Mouse (Mus musculus): ENCODE results near the gene Xpot. TPM values are rescaled to one million over a fixed set of nuclear protein-coding genes. Genes with fewer than 3 reads are reported as not detected.
A peak's percentile ranks its signal among the peaks of the same experiment; 100 is the strongest.

Gene Xpot
- polyA plus RNA-seq, 1 experiment from 2014 or later: 67.8 TPM

GRCm38 (mm10) chr10:121640150-121640930 is 14.2 kb upstream of the Xpot start:
- Histone ChIP-seq H3K27me3 (replicated peaks) (peaks cover 47% of the 10 kb centered on the region), H3K9me3 (replicated peaks) (no peaks in the 10 kb centered on the region), H3K9ac (no peak overlapping the region), H3K27ac (no peak overlapping the region), H3K4me3 (peak overlapping the region; percentile 60; the same call in 1 of the 2 replicates), H3K4me2 (peak overlapping the region; percentile 91), H3K36me3 (no peaks in the 10 kb centered on the region), H3K4me1 (peaks cover 17% of the 10 kb centered on the region)
- peak; percentile 29; the same call in 1 of the 2 replicates for ATAC-seq
- WGBS (ENCODE audit: insufficient replicate concordance): 45% methylated on average over 6 of the region's 6 CpGs

- Histone ChIP-seq H3K4me2 (no peak overlapping the region), H3K9ac (no peak overlapping the region), H3K4me1 (peaks cover 17% of the 10 kb centered on the region), H3K27me3 (replicated peaks) (peaks cover 45% of the 10 kb centered on the region), H3K36me3 (no peaks in the 10 kb centered on the region), H3K4me3 (no peak overlapping the region), H3K27ac (no peak overlapping the region), H3K9me3 (replicated peaks) (no peaks in the 10 kb centered on the region)
- 70% methylated on average over 5 of the region's 5 CpGs for WGBS (ENCODE audit: insufficient replicate concordance)
- no peak for ATAC-seq
Measured at GRCm38 (mm10) chr10:121639573-121639972, 13.4 kb upstream of the Xpot start.

GRCm38 (mm10) chr10:121636276-121636675 is 10.1 kb upstream of the Xpot start:
- no peak for ATAC-seq
- no peak overlapping the region for H3K27ac ChIP-seq
- WGBS (ENCODE audit: insufficient replicate concordance): 73% methylated on average over 6 of the region's 6 CpGs

GRCm38 (mm10) chr10:121634159-121634558 is 8.0 kb upstream of the Xpot start:
- no peak overlapping the region for H3K9ac ChIP-seq
- no peak for ATAC-seq
- no peaks in the 10 kb centered on the region for H3K27me3 ChIP-seq (replicated peaks)
- no peak overlapping the region for H3K4me3 ChIP-seq
- H3K4me1 ChIP-seq: no peaks in the 10 kb centered on the region
- WGBS (ENCODE audit: insufficient replicate concordance): 27% methylated on average over 1 of the region's 1 CpGs
- H3K4me2 ChIP-seq: no peak overlapping the region
- no peaks in the 10 kb centered on the region for H3K36me3 ChIP-seq
- no peaks in the 10 kb centered on the region for H3K9me3 ChIP-seq (replicated peaks)
- H3K27ac ChIP-seq: no peak overlapping the region

More at GRCm38 (mm10) chr10:121636276-121636675, 10.1 kb upstream of the Xpot start:
- Histone ChIP-seq H3K9ac (no peak overlapping the region), H3K4me1 (peaks cover 5% of the 10 kb centered on the region; the same call in 1 of the 2 replicates), H3K36me3 (no peaks in the 10 kb centered on the region), H3K4me2 (no peak overlapping the region), H3K4me3 (no peak overlapping the region), H3K9me3 (replicated peaks) (no peaks in the 10 kb centered on the region), H3K27me3 (replicated peaks) (peaks cover 15% of the 10 kb centered on the region)

- Histone ChIP-seq H3K9ac (no peak overlapping the region), H3K27me3 (replicated peaks) (no peaks in the 10 kb centered on the region), H3K4me1 (peaks cover 24% of the 10 kb centered on the region), H3K36me3 (0 out of 2 replicates have a peak, but pooled peaks cover 3% of the 10 kb centered on the region), H3K4me2 (0 out of 2 replicates have a peak overlapping the region, but pooled peaks have one; percentile 7), H3K9me3 (replicated peaks) (no peaks in the 10 kb centered on the region), H3K4me3 (no peak overlapping the region), H3K27ac (no peak overlapping the region)
- 72% methylated on average over 6 of the region's 6 CpGs for WGBS (ENCODE audit: insufficient replicate concordance)
- no peak for ATAC-seq
Measured at GRCm38 (mm10) chr10:121628561-121629040, 2.5 kb upstream of the Xpot start.

- Histone ChIP-seq H3K27me3 (replicated peaks) (no peaks in the 10 kb centered on the region), H3K27ac (no peak overlapping the region), H3K4me2 (peak overlapping the region; percentile 87), H3K36me3 (peaks cover 13% of the 10 kb centered on the region), H3K4me3 (peak overlapping the region; percentile 94), H3K9ac (peak overlapping the region; percentile 97; the same call in 1 of the 2 replicates), H3K9me3 (replicated peaks) (no peaks in the 10 kb centered on the region), H3K4me1 (peaks cover 26% of the 10 kb centered on the region)
- ATAC-seq: no peak
- 62% methylated on average over 10 of the region's 10 CpGs for WGBS (ENCODE audit: insufficient replicate concordance)
Measured at GRCm38 (mm10) chr10:121627216-121627852, 1.2 kb upstream of the Xpot start.

- peaks cover 31% of the 10 kb centered on the region for H3K36me3 ChIP-seq
- H3K27me3 ChIP-seq (replicated peaks): no peaks in the 10 kb centered on the region
- H3K9ac ChIP-seq: peak overlapping the region; percentile 97
- under 1% methylated on average over 41 of the region's 41 CpGs for WGBS (ENCODE audit: insufficient replicate concordance)
- peak; percentile 43; the same call in 1 of the 2 replicates for ATAC-seq
- H3K4me3 ChIP-seq: peak overlapping the region; percentile 94
- H3K4me2 ChIP-seq: peak overlapping the region; percentile 87
- peaks cover 26% of the 10 kb centered on the region for H3K4me1 ChIP-seq
- peak overlapping the region; percentile 94 for H3K27ac ChIP-seq
- H3K9me3 ChIP-seq (replicated peaks): no peaks in the 10 kb centered on the region
Measured at GRCm38 (mm10) chr10:121625407-121626185, 536 bp downstream of the Xpot start.

GRCm38 (mm10) chr10:121625006-121625405 is 1.1 kb downstream of the Xpot start:
- peak overlapping the region; percentile 97 for H3K9ac ChIP-seq
- peaks cover 36% of the 10 kb centered on the region for H3K36me3 ChIP-seq
- ATAC-seq: no peak
- H3K27me3 ChIP-seq (replicated peaks): no peaks in the 10 kb centered on the region
- H3K4me1 ChIP-seq: peaks cover 26% of the 10 kb centered on the region
- peak overlapping the region; percentile 94 for H3K27ac ChIP-seq
- H3K4me3 ChIP-seq: peak overlapping the region; percentile 94
- peak overlapping the region; percentile 87 for H3K4me2 ChIP-seq
- 5% methylated on average over 9 of the region's 9 CpGs for WGBS (ENCODE audit: insufficient replicate concordance)
- no peaks in the 10 kb centered on the region for H3K9me3 ChIP-seq (replicated peaks)

GRCm38 (mm10) chr10:121623670-121624069 is 2.5 kb downstream of the Xpot start:
- peaks cover 26% of the 10 kb centered on the region for H3K4me1 ChIP-seq
- H3K9ac ChIP-seq: peak overlapping the region; percentile 97
- no peak overlapping the region for H3K4me3 ChIP-seq
- H3K27me3 ChIP-seq (replicated peaks): no peaks in the 10 kb centered on the region
- WGBS (ENCODE audit: insufficient replicate concordance): 80% methylated on average over 7 of the region's 7 CpGs
- no peak for ATAC-seq
- no peaks in the 10 kb centered on the region for H3K9me3 ChIP-seq (replicated peaks)
- peaks cover 49% of the 10 kb centered on the region for H3K36me3 ChIP-seq
- H3K27ac ChIP-seq: no peak overlapping the region
- peak overlapping the region; percentile 87 for H3K4me2 ChIP-seq

GRCm38 (mm10) chr10:121622431-121622830 is 3.7 kb downstream of the Xpot start:
- H3K4me1 ChIP-seq: peaks cover 24% of the 10 kb centered on the region
- H3K27ac ChIP-seq: no peak overlapping the region
- peaks cover 61% of the 10 kb centered on the region for H3K36me3 ChIP-seq
- H3K27me3 ChIP-seq (replicated peaks): no peaks in the 10 kb centered on the region
- WGBS (ENCODE audit: insufficient replicate concordance): 87% methylated on average over 6 of the region's 6 CpGs
- no peak for ATAC-seq
- H3K9me3 ChIP-seq (replicated peaks): no peaks in the 10 kb centered on the region
- H3K9ac ChIP-seq: no peak overlapping the region
- H3K4me2 ChIP-seq: no peak overlapping the region
- no peak overlapping the region for H3K4me3 ChIP-seq

GRCm38 (mm10) chr10:121615935-121616334 is 10.2 kb downstream of the Xpot start:
- WGBS (ENCODE audit: insufficient replicate concordance): 80% methylated on average over 7 of the region's 7 CpGs
- H3K4me1 ChIP-seq: no peaks in the 10 kb centered on the region
- H3K36me3 ChIP-seq: peaks cover 96% of the 10 kb centered on the region
- H3K27me3 ChIP-seq (replicated peaks): no peaks in the 10 kb centered on the region
- 0 out of 2 replicates have a peak, but pooled peaks have one; percentile 38 for ATAC-seq
- no peak overlapping the region for H3K4me2 ChIP-seq
- H3K27ac ChIP-seq: no peak overlapping the region
- no peak overlapping the region for H3K4me3 ChIP-seq
- H3K9me3 ChIP-seq (replicated peaks): no peaks in the 10 kb centered on the region
- H3K9ac ChIP-seq: no peak overlapping the region

All from liver, embryonic 12.5 days (tissue).